Mouse (Mus musculus): ENCODE measurements around the gene Mgat1.

The Mgat1 gene

DNA sequence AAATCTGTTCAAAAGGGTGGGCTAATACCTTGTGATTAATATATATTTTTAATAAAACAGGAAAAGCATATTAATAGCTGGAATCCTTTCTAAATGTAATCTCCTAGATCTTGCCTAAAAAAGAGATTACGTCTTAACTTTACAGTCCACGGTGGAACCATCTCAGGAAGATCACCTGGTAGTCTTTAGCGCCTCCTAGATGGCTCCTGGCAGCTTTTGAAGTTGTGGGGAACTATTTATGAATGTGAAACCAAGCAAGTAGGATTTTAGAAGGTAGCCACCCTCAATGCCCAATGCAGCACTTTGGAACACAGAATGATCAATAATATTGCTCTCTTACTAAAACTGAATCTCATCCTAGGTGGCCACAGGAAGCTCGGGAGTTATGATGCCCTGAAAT lies 3.1 kb upstream of the Mgat1 start:
- in situ Hi-C loops (cut with MboI, MseI), result no loop called here

DNA sequence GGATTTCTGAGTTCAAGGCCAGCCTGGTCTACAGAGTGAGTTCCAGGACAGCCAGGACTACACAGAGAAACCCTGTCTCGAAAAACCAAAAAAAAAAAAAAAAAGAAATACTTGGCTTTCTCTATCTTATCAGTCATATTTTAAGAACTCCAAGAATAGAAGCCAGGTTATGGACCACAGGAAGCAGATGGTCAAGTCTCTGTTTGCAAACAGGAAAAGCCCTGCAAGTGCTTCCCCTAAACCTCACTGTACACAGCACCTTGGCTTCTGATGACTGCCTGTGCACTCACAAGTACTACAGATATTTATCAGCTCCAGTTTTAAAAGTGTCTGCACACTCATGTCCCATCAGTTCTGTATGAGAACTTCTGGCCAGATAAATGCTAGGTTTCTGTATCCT lies 2.5 kb upstream of the Mgat1 start:
- in situ Hi-C loops (cut with MboI, MseI), result no loop called here

DNA sequence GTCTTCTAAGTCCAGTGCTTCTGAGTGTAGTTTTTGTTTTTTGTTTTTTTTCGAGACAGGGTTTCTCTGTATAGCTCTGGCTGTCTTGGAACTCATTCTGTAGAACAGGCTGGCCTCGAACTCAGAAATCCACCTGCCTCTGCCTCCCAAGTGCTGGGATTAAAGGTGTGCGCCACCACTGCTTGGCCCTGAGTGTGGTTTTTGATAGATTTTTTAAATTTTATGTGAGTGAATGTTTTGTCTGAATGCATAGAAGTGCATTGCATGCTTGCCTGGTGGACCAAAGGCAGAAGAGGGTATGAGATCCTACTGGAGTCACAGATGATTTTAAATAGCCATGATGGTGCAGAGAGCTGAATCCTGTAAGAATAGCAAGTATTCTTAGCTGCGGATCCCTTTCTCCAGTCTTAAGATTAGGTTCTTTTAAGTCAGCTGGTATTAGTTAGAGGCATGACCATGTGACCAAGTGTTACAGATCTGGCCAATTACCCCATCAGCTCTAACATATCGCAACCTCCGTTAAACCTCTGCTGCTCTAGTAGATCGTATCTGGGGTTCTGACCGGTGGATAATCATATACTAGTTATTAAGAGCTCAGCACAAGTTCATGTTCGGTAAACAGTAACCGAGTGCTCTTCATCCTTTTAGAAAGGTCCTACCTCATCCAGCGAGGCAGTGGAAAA lies 906 bp upstream of the Mgat1 start:
- in situ Hi-C loops (cut with MboI, MseI), result no loop called here

DNA sequence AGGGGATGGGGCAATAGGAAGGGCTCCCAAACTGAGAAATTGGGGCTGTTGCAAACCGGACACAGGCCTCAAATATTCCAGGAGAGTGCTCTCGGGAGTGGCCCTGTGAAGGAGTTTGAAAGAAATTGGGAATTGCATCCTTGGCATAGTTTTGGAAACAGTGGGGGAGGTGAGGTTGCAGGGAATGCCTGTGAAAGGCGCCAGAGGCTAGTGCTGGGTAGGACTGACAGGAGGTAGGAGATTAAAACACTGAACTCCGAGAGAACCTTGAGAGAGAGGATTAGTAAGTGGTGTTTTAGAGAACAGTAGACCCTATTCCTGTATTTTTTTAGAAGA lies 572 bp downstream of the Mgat1 start:
- in situ Hi-C loops (cut with MboI, MseI), result no loop called here

DNA sequence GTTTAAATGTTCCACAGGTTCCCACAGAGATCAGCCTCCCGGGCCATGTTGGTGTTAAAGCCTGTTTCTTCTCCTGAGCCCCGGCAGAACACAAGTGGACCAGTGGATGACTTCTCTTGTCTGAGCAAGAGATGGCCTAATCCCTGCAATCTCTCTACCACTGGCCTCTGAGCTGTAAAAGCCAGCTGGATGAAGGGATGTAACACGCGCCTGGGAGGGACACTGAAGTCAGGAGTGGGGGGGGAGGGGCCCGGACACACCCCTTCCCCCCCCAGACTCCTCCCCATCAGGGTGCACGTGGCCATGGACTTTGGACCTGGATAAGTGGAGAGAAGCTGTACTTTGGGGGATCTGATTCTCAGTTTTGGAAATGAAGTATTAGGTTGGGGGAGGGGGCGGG lies 1.2 kb downstream of the Mgat1 start:
- in situ Hi-C loops (cut with MboI, MseI), result loop anchor here (5.0 kb wide), 1 partner anchor 443 kb away; the partner anchor contains the start of gene Rack1

DNA sequence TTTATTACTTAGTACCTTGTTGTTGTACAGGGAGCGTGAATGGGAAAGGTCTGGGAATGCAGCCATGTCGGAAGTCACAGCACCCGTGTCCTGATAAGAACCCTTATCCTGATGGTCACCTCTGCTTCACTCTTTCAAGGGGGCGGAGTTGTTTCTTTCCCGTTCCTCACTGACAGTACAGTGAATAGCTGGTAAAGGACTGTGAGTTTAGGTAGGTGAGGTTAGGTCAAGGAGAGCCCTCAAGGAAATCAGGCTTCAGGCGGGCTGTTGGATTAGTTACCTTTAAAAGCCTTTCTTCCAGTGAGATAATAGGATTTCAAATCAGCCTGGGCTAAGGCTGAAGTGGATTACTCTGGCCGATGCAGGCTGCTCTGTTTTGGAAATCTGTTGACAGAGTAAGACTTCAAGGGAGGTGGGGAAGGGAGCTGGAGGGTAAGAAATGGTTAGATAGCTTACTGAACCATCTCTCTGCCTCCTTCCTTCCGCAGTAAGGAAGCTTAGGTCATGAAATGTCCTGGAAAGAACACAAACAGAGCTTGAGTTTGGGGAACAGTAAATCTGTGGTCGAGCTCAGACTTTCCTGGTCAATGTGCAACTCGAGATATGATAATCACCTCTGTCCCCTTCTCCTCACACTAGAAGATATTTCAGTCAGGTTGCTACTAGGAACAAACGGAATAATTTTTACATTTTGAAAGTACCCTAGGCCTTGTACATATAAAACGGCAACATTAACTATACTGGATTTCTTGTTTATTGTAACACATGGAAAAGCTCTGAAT lies 1.8 kb downstream of the Mgat1 start:
- in situ Hi-C loops (cut with MboI, MseI), result loop anchor here (5.0 kb wide), 1 partner anchor 444 kb away; the partner anchor contains the start of gene Rack1

DNA sequence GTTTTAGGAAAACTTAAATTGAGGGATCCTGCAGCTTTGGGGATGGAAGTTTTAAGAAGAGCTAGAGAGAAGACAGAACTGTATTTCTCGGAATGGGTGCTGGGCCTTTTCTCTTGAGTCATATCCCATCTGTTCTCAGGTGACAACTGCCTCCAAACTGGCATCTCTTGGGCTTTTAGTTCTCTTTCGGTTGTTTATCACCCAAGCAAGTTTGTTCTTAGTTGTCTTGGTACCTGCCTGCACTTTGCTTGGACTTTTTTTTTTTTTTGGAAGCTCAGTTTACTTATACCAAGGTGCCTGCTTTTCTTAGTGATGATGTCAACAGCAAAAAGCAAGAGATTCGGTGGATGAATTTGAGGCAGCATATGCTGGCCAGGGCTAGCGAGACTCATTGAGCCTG lies 2.5 kb downstream of the Mgat1 start:
- in situ Hi-C loops (cut with MboI, MseI), result loop anchor here (5.0 kb wide), 1 partner anchor 444 kb away; the partner anchor contains the start of gene Rack1

DNA sequence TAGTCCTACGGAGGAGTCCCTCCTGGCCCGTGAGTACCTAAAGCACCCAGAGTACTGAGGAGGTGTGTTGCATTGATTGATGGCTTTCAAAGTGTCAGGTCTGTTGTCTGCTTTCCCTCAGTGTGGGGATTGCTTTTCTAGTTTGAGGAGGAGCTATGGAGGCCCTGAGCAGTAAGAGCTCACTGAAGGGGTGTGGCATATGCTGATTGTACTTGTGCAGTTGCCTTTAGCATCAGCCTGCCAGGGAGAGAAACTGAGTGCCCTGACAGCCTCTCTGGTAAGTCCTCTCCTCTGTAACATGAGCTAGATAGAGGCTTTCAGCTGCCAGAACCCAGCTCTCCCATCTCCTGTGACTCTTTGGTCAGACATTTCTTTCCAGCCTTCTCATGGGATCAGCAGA lies 3.3 kb downstream of the Mgat1 start:
- in situ Hi-C loops (cut with MboI, MseI), result loop anchor here (5.0 kb wide), 1 partner anchor 445 kb away; the partner anchor contains the start of gene Rack1

DNA sequence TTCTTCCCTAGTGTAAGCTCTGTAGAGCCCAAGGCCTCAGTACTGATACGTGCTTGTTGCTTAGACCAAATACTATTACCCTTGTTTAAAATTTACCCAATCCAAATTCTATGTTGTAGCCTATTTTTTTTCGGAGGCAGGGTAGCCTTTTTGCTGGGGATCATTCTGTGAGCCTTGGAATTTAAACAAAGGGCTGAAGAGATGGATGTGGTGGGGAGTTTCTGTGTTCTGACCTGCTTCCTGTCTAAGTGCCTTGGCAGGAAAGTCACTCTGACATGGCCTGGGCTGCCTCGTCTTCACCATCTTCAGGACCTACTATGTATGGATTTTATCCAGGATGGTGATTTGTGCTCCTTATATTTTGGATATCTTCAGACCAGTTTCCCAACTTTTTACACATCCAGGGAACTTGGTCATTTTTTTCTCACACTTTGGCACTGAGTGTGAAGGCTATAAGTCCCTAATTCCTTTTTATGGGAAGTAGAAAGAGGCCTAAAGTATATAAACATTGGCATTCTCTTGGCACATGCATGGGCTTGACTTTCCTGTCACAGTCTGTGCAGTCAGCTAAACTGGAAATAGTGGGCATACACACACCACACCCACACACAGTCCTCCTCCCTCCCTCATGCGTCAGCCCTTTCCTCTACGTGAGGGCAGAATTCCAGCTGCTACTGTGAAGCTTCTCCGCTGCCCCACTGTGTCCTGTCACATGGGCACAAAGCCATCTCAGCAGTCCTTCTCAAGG lies 4.4 kb downstream of the Mgat1 start:
- in situ Hi-C loops (cut with MboI, MseI), result loop anchor here (5.0 kb wide), 1 partner anchor 446 kb away; the partner anchor contains the start of gene Rack1

DNA sequence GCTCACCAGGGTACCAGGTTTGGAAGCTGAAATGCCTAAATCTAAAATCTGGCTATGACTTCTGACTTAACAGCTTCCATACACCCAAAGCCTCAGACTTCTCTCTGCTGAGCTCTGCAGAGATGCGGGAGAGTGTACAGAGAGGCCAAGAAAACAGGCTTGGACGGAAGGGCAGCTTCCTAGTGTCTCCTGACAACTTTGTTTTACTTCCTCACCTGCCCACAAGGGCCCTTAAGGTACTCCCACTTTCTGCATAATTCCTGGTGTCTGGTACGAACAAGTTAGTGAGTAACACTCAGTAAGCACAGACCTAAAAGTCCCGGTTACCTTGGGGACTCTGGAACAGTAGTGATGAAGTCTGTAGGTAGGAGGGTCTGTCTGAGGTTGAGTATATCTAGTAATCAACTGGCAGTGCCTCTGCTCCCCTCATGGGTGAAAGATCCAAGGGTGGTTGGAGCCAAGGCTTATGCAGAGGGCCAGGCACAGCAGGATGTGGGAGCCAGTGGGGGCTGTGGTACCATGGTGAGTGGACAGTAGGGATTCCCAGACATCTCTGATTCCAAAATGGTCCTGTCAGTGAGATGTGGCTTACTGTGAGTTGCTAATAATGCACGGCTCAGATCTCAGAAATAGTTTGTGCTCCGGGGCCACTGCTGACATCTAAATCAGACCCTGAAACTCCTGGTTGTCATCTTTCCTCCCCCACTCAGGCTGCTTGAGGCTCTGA lies 5.1 kb downstream of the Mgat1 start:
- in situ Hi-C loops (cut with MboI, MseI), result loop anchor here (5.0 kb wide), 1 partner anchor 447 kb away; the partner anchor contains the start of gene Rack1

DNA sequence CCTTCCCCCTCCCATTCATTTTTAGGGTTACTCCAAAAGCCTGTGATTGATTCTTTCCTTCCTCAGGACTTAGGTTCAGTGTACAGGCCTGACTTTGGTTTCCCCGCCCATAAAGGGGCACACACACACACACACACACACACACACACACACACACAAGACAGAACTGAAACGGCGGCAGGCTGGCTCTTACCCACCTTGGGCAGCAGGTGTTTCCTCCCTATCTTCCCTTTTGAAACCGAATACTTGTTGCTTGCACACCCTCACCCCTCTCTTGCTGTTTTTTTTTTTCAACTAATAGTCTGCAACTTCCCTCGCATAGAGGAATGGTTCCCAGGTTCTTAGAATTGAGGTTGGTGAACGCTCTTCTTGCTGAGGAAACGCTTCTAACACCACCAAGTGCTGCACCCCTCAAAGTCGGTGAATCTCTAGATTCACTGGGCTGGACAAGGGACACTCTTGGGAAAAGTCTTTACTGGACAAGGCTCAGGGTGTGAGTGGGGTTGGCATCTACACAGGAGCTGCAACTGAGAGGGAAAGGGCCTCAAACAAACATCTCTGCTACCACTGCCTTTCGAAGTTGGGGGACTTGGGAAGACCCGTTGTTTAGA lies 5.9 kb downstream of the Mgat1 start:
- in situ Hi-C loops (cut with MboI, MseI), result loop anchor here (5.0 to 10.0 kb wide), 3 partner anchors 448 to 945 kb away; partner anchors contain the start of genes Rack1 and Rnf130

DNA sequence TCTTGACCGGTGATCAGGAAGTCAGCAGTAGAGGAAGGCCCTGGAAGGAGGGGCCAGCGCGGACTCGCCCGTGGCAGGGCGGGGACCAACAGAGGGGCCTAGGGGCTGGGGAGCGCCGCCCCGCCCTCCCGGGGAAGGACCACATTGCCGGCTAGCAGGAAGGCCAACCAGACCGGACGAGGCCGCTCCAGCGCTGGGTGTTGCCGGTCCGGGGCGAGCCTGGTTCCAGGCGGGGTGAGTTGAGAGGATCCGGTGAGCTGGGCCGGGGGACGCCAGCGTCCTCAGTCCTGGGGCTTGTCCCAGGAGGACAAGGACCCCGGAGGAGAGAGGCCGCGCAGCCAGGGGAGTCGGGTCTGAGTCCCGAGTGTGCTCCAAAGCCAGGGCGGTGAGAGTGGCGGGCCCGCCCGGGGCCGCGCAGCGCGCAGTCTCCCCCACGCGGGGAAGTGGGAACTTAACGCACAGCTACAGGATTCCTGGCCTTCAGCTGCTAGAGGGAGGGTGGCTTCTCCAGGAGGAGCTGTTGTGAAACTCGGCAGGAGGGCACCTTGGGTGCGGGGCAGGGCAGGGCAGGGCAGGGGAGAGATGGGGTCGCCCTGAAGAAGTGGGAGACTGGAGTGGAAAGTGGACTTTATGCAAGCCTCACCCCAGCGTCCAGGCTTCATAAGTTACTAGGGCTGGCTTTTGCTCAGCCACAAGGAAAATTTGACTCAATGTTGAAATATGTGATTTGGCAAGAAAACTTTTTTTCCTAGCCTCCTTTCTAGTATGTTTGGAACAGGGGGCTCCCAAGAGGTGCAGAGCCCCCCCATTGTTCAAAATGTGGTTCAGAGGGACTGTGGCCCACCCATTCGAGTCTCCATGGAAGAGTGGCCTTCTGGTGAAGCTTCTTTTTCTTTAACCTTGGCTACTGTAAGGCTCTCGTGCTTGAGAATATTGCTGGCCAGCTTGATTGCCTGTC lies 6.7 kb downstream of the Mgat1 start:
- in situ Hi-C loops (cut with MboI, MseI), result loop anchor here (10.0 kb wide), 2 partner anchors 774 to 944 kb away; partner anchors contain the start of gene Rnf130

DNA sequence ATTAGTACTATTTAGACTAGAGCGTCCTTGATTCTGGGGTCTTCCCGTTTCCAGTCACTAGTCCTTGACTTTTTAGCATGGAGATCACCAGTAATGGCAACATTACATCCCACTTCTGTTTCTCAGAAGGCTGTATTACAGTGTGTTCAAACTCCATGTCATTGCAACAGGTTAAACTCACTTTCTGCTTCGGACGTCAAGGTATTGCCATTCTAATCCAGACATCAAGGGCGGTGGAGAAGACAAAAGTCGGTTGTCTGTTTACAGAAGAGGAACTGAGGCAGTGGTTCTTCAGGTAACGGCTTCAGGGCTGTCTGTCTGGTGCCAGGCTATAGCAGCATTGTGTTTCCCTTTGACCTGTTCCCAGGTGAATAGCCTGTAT lies 7.4 kb downstream of the Mgat1 start:
- in situ Hi-C loops (cut with MboI, MseI), result loop anchor here (10.0 kb wide), 2 partner anchors 773 to 943 kb away; partner anchors contain the start of gene Rnf130

DNA sequence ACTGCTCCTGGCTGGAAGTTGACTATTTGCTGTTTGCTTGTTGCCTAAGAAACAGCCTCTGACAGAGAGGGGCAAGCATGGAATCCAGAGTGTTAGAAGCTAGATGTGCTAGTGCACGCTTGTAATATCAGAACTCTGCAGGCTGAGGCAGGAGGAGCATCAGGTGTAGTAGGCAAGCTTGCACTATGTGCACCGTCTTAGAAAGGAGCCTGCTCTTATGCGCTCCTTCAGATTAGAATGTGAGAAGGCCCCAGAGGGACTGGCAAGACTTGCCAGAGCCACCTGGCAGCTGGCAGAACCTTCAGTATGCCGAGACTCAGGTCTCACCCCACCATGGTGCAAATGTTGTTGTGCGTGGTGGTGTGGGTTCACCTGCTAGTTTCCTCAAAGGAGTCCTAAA lies 8.1 kb downstream of the Mgat1 start:
- in situ Hi-C loops (cut with MboI, MseI), result loop anchor here (10.0 kb wide), 2 partner anchors 773 to 943 kb away; partner anchors contain the start of gene Rnf130

DNA sequence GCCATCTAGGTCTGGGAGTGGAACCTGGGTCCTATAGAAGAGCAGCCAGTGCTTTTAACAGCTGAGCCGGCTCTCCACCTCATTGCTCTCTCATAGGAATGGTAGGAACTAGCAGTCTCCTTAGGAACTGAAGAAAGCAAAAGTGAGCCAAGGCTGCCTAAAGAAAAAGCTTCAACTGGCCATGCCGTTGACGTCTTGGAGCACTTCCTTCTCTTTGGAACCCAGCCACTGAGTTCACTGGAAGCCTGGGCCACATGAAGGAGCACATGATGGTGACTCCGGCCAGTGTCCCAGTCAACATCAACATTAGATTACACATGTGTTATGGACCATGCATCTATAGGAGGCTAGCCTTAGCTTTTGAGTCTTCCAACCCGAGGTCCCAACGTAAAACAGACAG lies 9.0 kb downstream of the Mgat1 start:
- in situ Hi-C loops (cut with MboI, MseI), result loop anchor here (10.0 kb wide), 2 partner anchors 772 to 942 kb away; partner anchors contain the start of gene Rnf130

DNA sequence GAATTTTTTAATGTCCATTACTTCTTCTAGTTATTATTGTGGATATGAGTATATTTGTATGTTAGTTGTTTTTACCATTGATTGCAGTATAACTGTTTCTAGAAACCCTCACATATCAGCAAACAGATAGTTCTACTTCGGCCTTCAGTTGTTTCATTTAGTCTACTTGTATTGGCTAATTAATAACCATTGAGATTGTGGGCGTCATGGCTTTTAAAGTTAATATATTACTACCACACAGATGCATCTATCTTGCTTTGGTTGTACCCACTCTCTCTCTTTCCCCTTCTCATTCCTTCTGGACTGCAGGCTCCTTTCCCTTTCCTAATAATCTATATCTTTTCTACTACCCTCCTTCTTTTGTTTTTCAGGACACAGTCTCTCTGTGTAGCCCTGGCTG lies 15.3 kb downstream of the Mgat1 start:
- in situ Hi-C loops (cut with MboI, MseI), result loop anchor here (10.0 kb wide), 2 partner anchors 766 to 936 kb away; partner anchors contain the start of gene Rnf130

DNA sequence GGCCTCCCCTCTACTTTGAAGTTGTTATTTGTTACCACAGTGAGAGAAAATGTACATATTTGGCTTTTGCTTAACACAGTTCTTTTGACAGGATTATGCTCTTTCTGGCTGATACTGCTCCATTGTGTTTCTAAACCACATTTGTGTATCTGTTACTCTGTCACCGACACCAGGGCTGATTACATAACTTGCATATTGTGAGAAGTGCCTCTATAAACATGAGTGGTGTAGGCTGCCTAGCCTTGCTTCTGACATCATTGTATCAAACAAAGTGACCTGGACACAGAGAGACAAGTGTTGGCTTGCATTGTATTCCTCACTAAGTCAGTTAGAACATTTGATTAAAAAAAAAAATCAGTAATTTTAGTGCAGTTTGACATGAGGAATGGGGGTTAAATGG lies 15.8 kb downstream of the Mgat1 start:
- in situ Hi-C loops (cut with MboI, MseI), result loop anchor here (5.0 to 10.0 kb wide), 3 partner anchors 58 to 935 kb away; partner anchors contain the start of genes Rnf130 and Zfp62

DNA sequence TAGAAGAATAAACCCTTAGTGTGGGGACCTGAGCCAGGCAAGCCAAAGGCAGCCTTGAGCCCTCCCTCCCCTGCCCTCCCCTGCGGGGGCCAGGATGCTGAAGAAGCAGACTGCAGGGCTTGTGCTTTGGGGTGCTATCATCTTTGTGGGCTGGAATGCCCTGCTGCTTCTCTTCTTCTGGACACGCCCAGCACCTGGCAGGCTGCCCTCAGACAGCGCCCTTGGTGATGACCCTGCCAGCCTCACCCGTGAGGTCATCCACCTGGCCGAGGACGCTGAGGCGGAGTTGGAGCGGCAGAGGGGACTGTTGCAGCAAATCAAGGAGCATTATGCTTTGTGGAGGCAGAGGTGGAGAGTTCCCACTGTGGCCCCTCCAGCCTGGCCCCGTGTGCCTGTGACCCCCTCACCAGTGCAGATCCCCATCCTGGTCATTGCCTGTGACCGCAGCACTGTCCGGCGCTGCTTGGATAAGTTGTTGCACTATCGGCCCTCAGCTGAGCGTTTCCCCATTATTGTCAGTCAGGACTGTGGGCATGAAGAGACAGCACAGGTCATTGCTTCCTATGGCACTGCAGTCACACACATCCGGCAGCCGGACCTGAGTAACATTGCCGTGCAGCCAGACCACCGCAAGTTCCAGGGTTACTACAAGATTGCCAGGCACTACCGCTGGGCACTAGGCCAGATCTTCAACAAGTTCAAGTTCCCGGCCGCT lies 16.8 kb downstream of the Mgat1 start:
- in situ Hi-C loops (cut with MboI, MseI), result loop anchor here (5.0 kb wide), 1 partner anchor 58 kb away; the partner anchor contains the start of gene Zfp62

Data from T-helper 2 cell (primary cell).